Mouse (Mus musculus) intestine, postnatal 0 days (tissue): Measurements from ENCODE around the gene Hapln3. TPM values are rescaled to one million over a fixed set of nuclear protein-coding genes. Genes with fewer than 3 reads are reported as not detected.
A peak's percentile ranks its signal among the peaks of the same experiment; 100 is the strongest.

ENCODE experiments used
- ATAC-seq: fragments of 200-750 bp; cut with Nextera tagmentation; 2 replicates; pipeline ENCODE4 v1.8.0; 2017; ENCODE audit warnings: mild to moderate bottlenecking, moderate TSS enrichment, moderate library complexity
- H3K27ac ChIP-seq: fragments of 300-500 bp; sonication (generic); 2 replicates; pipeline ENCODE4 v1.5.1; 2014; ENCODE audit warnings: mild to moderate bottlenecking, low read depth, low read length, moderate library complexity
- H3K27me3 ChIP-seq: fragments of 300-500 bp; sonication (generic); replicated peaks from 2 replicates; pipeline ENCODE4 v1.6.1; 2014; ENCODE audit warnings: low read length, mixed read lengths; ENCODE audit not compliant: control insufficient read depth, insufficient read depth
- H3K36me3 ChIP-seq: fragments of 300-500 bp; sonication (generic); 2 replicates; pipeline ENCODE4 v1.6.1; 2014; ENCODE audit warnings: mild to moderate bottlenecking, moderate library complexity; ENCODE audit not compliant: control insufficient read depth, insufficient read depth
- H3K4me1 ChIP-seq: fragments of 300-500 bp; sonication (generic); replicated peaks from 2 replicates; pipeline ENCODE4 v1.6.1; 2014; ENCODE audit warnings: antibody characterized with exemption, low read length, mixed read lengths; ENCODE audit not compliant: control insufficient read depth, insufficient read depth
- H3K4me2 ChIP-seq: fragments of 300-500 bp; sonication (generic); replicated peaks from 2 replicates; pipeline ENCODE4 v1.6.1; 2014; ENCODE audit warnings: low read depth, mild to moderate bottlenecking, moderate library complexity
- H3K4me3 ChIP-seq: fragments of 300-500 bp; sonication (generic); 2 replicates; pipeline ENCODE4 v1.5.1; 2014; ENCODE audit warnings: low read depth, low read length
- H3K9ac ChIP-seq: fragments of 300-500 bp; sonication (generic); 2 replicates; pipeline ENCODE4 v1.6.1; 2014; ENCODE audit warnings: mild to moderate bottlenecking, low read depth, low read length
- H3K9me3 ChIP-seq: fragments of 300-500 bp; sonication (generic); 2 replicates; pipeline ENCODE4 v1.6.1; 2016; ENCODE audit warnings: mixed run types; ENCODE audit not compliant: control insufficient read depth
- CTCF ChIP-seq: sonication (generic); IDR thresholded peaks from 2 replicates; pipeline ENCODE4 v1.5.1; 2016; ENCODE audit warnings: low read depth, mild to moderate bottlenecking, control low read depth, antibody characterized with exemption, moderate library complexity
- WGBS: fragments of 180-500 bp; shearing (Covaris S2); extraction: QIAGEN DNeasy Blood & Tissue Kit; methylation state at CpG from one replicate; pipeline ENCODE4 v1.1.7; 2014; 5-methylcytosine and 5-hydroxymethylcytosine counted together
- polyA plus RNA-seq: library from polyadenylated mRNA; unstranded; fragments of >200 nt; fragmentation: Nextera tagmentation; extraction: Ambion mirVana; gene quantifications from 2 replicates; pipeline ENCODE4 v1.2.1, GENCODE M21; 2015

Gene Hapln3
- polyA plus RNA-seq: 0.25 and 0.48 TPM in 2 replicates

- Histone ChIP-seq H3K27me3 (0 out of 2 replicates have a peak, but pooled peaks cover 4% of the 10 kb centered on the region), H3K4me1 (0 out of 2 replicates have a peak, but pooled peaks cover 2% of the 10 kb centered on the region), H3K9ac (peak within 1 kb of the TSS; percentile 17; the same call in 1 of the 2 replicates), H3K36me3 (peaks cover 20% of the 10 kb centered on the region; the same call in 1 of the 2 replicates), H3K4me2 (peak within 1 kb of the TSS; percentile 56), H3K27ac (no peak within 1 kb of the TSS), H3K4me3 (no peak within 1 kb of the TSS), H3K9me3 (no peaks in the 10 kb centered on the region)
- ATAC-seq: no peak
- no peak for TF ChIP-seq CTCF
- 8% methylated on average over 19 of the region's 19 CpGs for WGBS
Observed at GRCm38 (mm10) chr7:79130843-79131444, at the start of gene Hapln3. Gene Hapln3, minus strand, starts transcription at chr7:79131018.

- H3K27me3 ChIP-seq: no peaks in the 10 kb centered on the region
- no peak overlapping the region for H3K27ac ChIP-seq
- no peak for ATAC-seq
- WGBS: 70% methylated on average over 3 of the region's 3 CpGs
- H3K4me2 ChIP-seq: no peak overlapping the region
- H3K4me3 ChIP-seq: no peak overlapping the region
- no peaks in the 10 kb centered on the region for H3K9me3 ChIP-seq
- H3K9ac ChIP-seq: no peak overlapping the region
- H3K4me1 ChIP-seq: no peaks in the 10 kb centered on the region
- no peaks in the 10 kb centered on the region for H3K36me3 ChIP-seq
- TF ChIP-seq CTCF: no peak
Observed at GRCm38 (mm10) chr7:79173800-79174199, 43.0 kb upstream of the Hapln3 start.

GRCm38 (mm10) chr7:79171782-79172181 is 41.0 kb upstream of the Hapln3 start:
- ATAC-seq: no peak
- no peaks in the 10 kb centered on the region for H3K4me1 ChIP-seq

GRCm38 (mm10) chr7:79167006-79167562 is 36.3 kb upstream of the Hapln3 start:
- TF ChIP-seq CTCF: no peak
- no peak overlapping the region for H3K4me2 ChIP-seq
- WGBS: 82% methylated on average over 14 of the region's 14 CpGs
- no peaks in the 10 kb centered on the region for H3K36me3 ChIP-seq
- H3K9ac ChIP-seq: no peak overlapping the region
- ATAC-seq: no peak
- 0 out of 2 replicates have a peak, but pooled peaks cover 2% of the 10 kb centered on the region for H3K9me3 ChIP-seq
- no peaks in the 10 kb centered on the region for H3K27me3 ChIP-seq
- no peak overlapping the region for H3K27ac ChIP-seq
- no peaks in the 10 kb centered on the region for H3K4me1 ChIP-seq
- no peak overlapping the region for H3K4me3 ChIP-seq

More at GRCm38 (mm10) chr7:79171782-79172181, 41.0 kb upstream of the Hapln3 start:
- no peak for TF ChIP-seq CTCF
- Histone ChIP-seq H3K9ac (no peak overlapping the region), H3K36me3 (no peaks in the 10 kb centered on the region), H3K4me3 (no peak overlapping the region), H3K27me3 (no peaks in the 10 kb centered on the region), H3K4me2 (no peak overlapping the region), H3K27ac (no peak overlapping the region), H3K9me3 (0 out of 2 replicates have a peak, but pooled peaks cover 2% of the 10 kb centered on the region)
- 75% methylated on average over 1 of the region's 1 CpGs for WGBS

GRCm38 (mm10) chr7:79159406-79159805 is 28.6 kb upstream of the Hapln3 start:
- Histone ChIP-seq H3K27ac (no peak overlapping the region), H3K4me1 (no peaks in the 10 kb centered on the region), H3K9me3 (no peaks in the 10 kb centered on the region), H3K9ac (no peak overlapping the region), H3K27me3 (no peaks in the 10 kb centered on the region), H3K4me2 (no peak overlapping the region), H3K36me3 (no peaks in the 10 kb centered on the region), H3K4me3 (no peak overlapping the region)
- 73% methylated on average over 1 of the region's 1 CpGs for WGBS
- no peak for ATAC-seq
- no peak for TF ChIP-seq CTCF

GRCm38 (mm10) chr7:79149522-79149921 is 18.7 kb upstream of the Hapln3 start:
- ATAC-seq: peak; percentile 54
- Histone ChIP-seq H3K9ac (0 out of 2 replicates have a peak overlapping the region, but pooled peaks have one; percentile 58), H3K27ac (0 out of 2 replicates have a peak overlapping the region, but pooled peaks have one; percentile 73), H3K4me3 (peak overlapping the region; percentile 65; the same call in 1 of the 2 replicates), H3K36me3 (peaks cover 10% of the 10 kb centered on the region; the same call in 1 of the 2 replicates), H3K4me1 (0 out of 2 replicates have a peak, but pooled peaks cover 2% of the 10 kb centered on the region), H3K4me2 (peak overlapping the region; percentile 83), H3K9me3 (no peaks in the 10 kb centered on the region), H3K27me3 (no peaks in the 10 kb centered on the region)
- 31% methylated on average over 6 of the region's 6 CpGs for WGBS
- no peak for TF ChIP-seq CTCF
